Mouse (Mus musculus) hindbrain, embryonic 13.5 days (tissue): ENCODE measurements around the gene Vmn2r116. TPM values are rescaled to one million over a fixed set of nuclear protein-coding genes. Genes with fewer than 3 reads are reported as not detected.
"Not testable (repeated sequence)": the region's sequence is repeated elsewhere in the genome, so short reads cannot be mapped to it uniquely, and the experiment has no call there.

ENCODE experiments used
- ATAC-seq: fragments of 200-750 bp; cut with Nextera tagmentation; 2 replicates; pipeline ENCODE4 v1.8.0; 2017; ENCODE audit warnings: moderate TSS enrichment; ENCODE audit not compliant: low FRiP score
- H3K27ac ChIP-seq: fragments of 300-500 bp; sonication (generic); 2 replicates; pipeline ENCODE4 v1.5.1; 2015; ENCODE audit warnings: inconsistent platforms, mild to moderate bottlenecking, moderate library complexity
- H3K27me3 ChIP-seq: fragments of 300-500 bp; sonication (generic); 2 replicates; pipeline ENCODE4 v1.6.1; 2015; ENCODE audit warnings: mild to moderate bottlenecking, inconsistent platforms
- H3K36me3 ChIP-seq: fragments of 300-500 bp; sonication (generic); 2 replicates; pipeline ENCODE4 v1.6.1; 2015; ENCODE audit warnings: mild to moderate bottlenecking, inconsistent platforms
- H3K4me1 ChIP-seq: fragments of 300-500 bp; sonication (generic); replicated peaks from 2 replicates; pipeline ENCODE4 v1.6.1; 2015; ENCODE audit warnings: inconsistent platforms
- H3K4me2 ChIP-seq: fragments of 300-500 bp; sonication (generic); 2 replicates; pipeline ENCODE4 v1.6.1; 2015; ENCODE audit warnings: inconsistent platforms, mild to moderate bottlenecking, moderate library complexity
- H3K4me3 ChIP-seq: fragments of 300-500 bp; sonication (generic); 2 replicates; pipeline ENCODE4 v1.5.1; 2015; ENCODE audit warnings: mild to moderate bottlenecking, inconsistent platforms
- H3K9ac ChIP-seq: fragments of 300-500 bp; sonication (generic); 2 replicates; pipeline ENCODE4 v1.6.1; 2015; ENCODE audit warnings: mild to moderate bottlenecking, inconsistent platforms
- H3K9me3 ChIP-seq: fragments of 300-500 bp; sonication (generic); 2 replicates; pipeline ENCODE4 v1.6.1; 2016; ENCODE audit warnings: inconsistent platforms
- WGBS: fragments of 180-500 bp; shearing (Covaris S2); methylation state at CpG from one replicate; pipeline ENCODE4 v1.1.7; 2015; 5-methylcytosine and 5-hydroxymethylcytosine counted together
- polyA plus RNA-seq: library from polyadenylated mRNA; unstranded; fragments of >200 nt; fragmentation: Nextera tagmentation; extraction: Ambion mirVana; gene quantifications from 2 replicates; pipeline ENCODE4 v1.2.1, GENCODE M21; 2015

The Vmn2r116 gene
- not detected in 2 replicates for polyA plus RNA-seq

- not testable (repeated sequence) for H3K27me3 ChIP-seq, H3K27ac ChIP-seq, H3K4me3 ChIP-seq, ATAC-seq, H3K4me2 ChIP-seq, H3K9me3 ChIP-seq, H3K36me3 ChIP-seq, H3K9ac ChIP-seq, H3K4me1 ChIP-seq
Measured at GRCm38 (mm10) chr17:23384304-23384703, at the start of gene Vmn2r116. Vmn2r116 (plus strand) TSS chr17:23384604.

GRCm38 (mm10) chr17:23343441-23343840, 41.0 kb upstream of the Vmn2r116 start, which contains the start of gene Vmn2r115:
Vmn2r115 (plus strand) TSS chr17:23343741.
- not testable (repeated sequence) for H3K9ac ChIP-seq, H3K4me1 ChIP-seq, H3K27ac ChIP-seq, H3K4me3 ChIP-seq, H3K27me3 ChIP-seq, H3K4me2 ChIP-seq, ATAC-seq, H3K9me3 ChIP-seq, H3K36me3 ChIP-seq
- 41% methylated on average over 2 of the region's 2 CpGs for WGBS

- 79% methylated on average over 1 of the region's 1 CpGs for WGBS
Measured at GRCm38 (mm10) chr17:23351644-23352043, 32.8 kb upstream of the Vmn2r116 start.

GRCm38 (mm10) chr17:23433150-23433679, 48.8 kb downstream of the Vmn2r116 start:
- ATAC-seq = no peak
- H3K36me3 ChIP-seq = no peaks in the 10 kb centered on the region
- peaks cover 11% of the 10 kb centered on the region for H3K9me3 ChIP-seq
- no peaks in the 10 kb centered on the region for H3K4me1 ChIP-seq
- no peak overlapping the region for H3K4me2 ChIP-seq
- no peak overlapping the region for H3K27ac ChIP-seq
- 77% methylated on average over 6 of the region's 6 CpGs for WGBS
- H3K4me3 ChIP-seq = no peak overlapping the region
- H3K27me3 ChIP-seq = no peaks in the 10 kb centered on the region
- no peak overlapping the region for H3K9ac ChIP-seq

More at GRCm38 (mm10) chr17:23351644-23352043, 32.8 kb upstream of the Vmn2r116 start:
- no peak overlapping the region for H3K27ac ChIP-seq
- no peak overlapping the region for H3K4me3 ChIP-seq
- H3K4me2 ChIP-seq = no peak overlapping the region
- ATAC-seq = no peak
- H3K9me3 ChIP-seq = no peaks in the 10 kb centered on the region
- H3K4me1 ChIP-seq = no peaks in the 10 kb centered on the region
- H3K9ac ChIP-seq = no peak overlapping the region
- no peaks in the 10 kb centered on the region for H3K27me3 ChIP-seq
- no peaks in the 10 kb centered on the region for H3K36me3 ChIP-seq

Other genes with a start within 250 kb of the Vmn2r116 start
- 22.9 and 23.3 TPM in 2 replicates for gene Zfp40, start 191.4 kb upstream of the Vmn2r116 start, polyA plus RNA-seq
- gene Vmn2r114, start 72.1 kb upstream of the Vmn2r116 start, polyA plus RNA-seq = not detected in 2 replicates
- gene Vmn2r115, start 40.9 kb upstream of the Vmn2r116 start, polyA plus RNA-seq = not detected in 2 replicates
- gene Vmn2r117, start 95.1 kb downstream of the Vmn2r116 start, polyA plus RNA-seq = not detected in 2 replicates
- 17.7 and 18.2 TPM in 2 replicates for gene Zfp213, start 179.6 kb downstream of the Vmn2r116 start, polyA plus RNA-seq
- 28.2 and 28.3 TPM in 2 replicates for gene Zfp13, start 214.9 kb downstream of the Vmn2r116 start, polyA plus RNA-seq
- 0.13 and 0.22 TPM in 2 replicates for gene Zscan10, start 216.3 kb downstream of the Vmn2r116 start, polyA plus RNA-seq